Mouse (Mus musculus) thymus, adult 2 months (tissue): ENCODE data around the gene Arl6ip1. TPM values are rescaled to one million over a fixed set of nuclear protein-coding genes. Genes with fewer than 3 reads are reported as not detected.
A peak's percentile ranks its signal among the peaks of the same experiment; 100 is the strongest.

ENCODE experiments used
- DNase-seq: peaks from one replicate; pipeline ENCODE4 v3.0.0; 2021
- H3K27ac ChIP-seq: fragments of 200-500 bp; 2 replicates; pipeline ENCODE4 v1.5.1; 2012; ENCODE audit warnings: low read length, control low read depth; ENCODE audit not compliant: control insufficient read depth, insufficient read depth
- H3K27me3 ChIP-seq: fragments of 200-500 bp; 2 replicates; pipeline ENCODE4 v1.6.1; 2012; ENCODE audit warnings: mild to moderate bottlenecking, low read length, moderate library complexity, mixed read lengths; ENCODE audit not compliant: control insufficient read depth, insufficient read depth
- H3K36me3 ChIP-seq: fragments of 200-500 bp; 2 replicates; pipeline ENCODE4 v1.6.1; 2012; ENCODE audit warnings: mild to moderate bottlenecking, low read length, moderate library complexity; ENCODE audit not compliant: control insufficient read depth, insufficient read depth
- H3K4me1 ChIP-seq: fragments of 200-500 bp; replicated peaks from 2 replicates; pipeline ENCODE4 v1.6.1; 2012; ENCODE audit warnings: low read length; ENCODE audit not compliant: control insufficient read depth, insufficient read depth
- H3K4me3 ChIP-seq: fragments of 200-500 bp; 2 replicates; pipeline ENCODE4 v1.5.1; 2012; ENCODE audit warnings: mild to moderate bottlenecking, low read length, control low read depth, moderate library complexity; ENCODE audit not compliant: control insufficient read depth, insufficient read depth
- CTCF ChIP-seq: fragments of 200-500 bp; IDR thresholded peaks from 2 replicates; pipeline ENCODE4 v1.5.1; 2012; ENCODE audit warnings: mild to moderate bottlenecking, control low read depth, low read length, moderate library complexity, borderline replicate concordance; ENCODE audit not compliant: control insufficient read depth, poor library complexity, insufficient read depth; ENCODE audit errors: extremely low read depth
- POLR2A ChIP-seq: fragments of 200-500 bp; IDR thresholded peaks from 2 replicates; pipeline ENCODE4 v1.6.1; 2012; ENCODE audit warnings: mild to moderate bottlenecking, low read length, control low read depth, moderate library complexity; ENCODE audit not compliant: control insufficient read depth, poor library complexity, insufficient read depth; ENCODE audit errors: extremely low read depth
- WGBS: fragments of 180-500 bp; shearing (Covaris S2); methylation state at CpG from one replicate; pipeline ENCODE4 v1.1.7; 2018; 5-methylcytosine and 5-hydroxymethylcytosine counted together
- polyA plus RNA-seq: library from polyadenylated mRNA; depleted of rRNA; stranded (reverse); fragments of >200 nt; gene quantifications from 2 replicates; pipeline ENCODE4 v1.2.3, GENCODE M21; 2012; rRNA removed

The Arl6ip1 gene
- polyA plus RNA-seq, 1 experiment: 232 TPM

- H3K4me1 ChIP-seq: no peaks in the 10 kb centered on the region
- no peak for TF ChIP-seq CTCF
- no peak for DNase-seq
- WGBS: 58% methylated on average over 7 of the region's 7 CpGs
- H3K27ac ChIP-seq: no peak overlapping the region
- no peaks in the 10 kb centered on the region for H3K36me3 ChIP-seq
- H3K4me3 ChIP-seq: no peak overlapping the region
- no peaks in the 10 kb centered on the region for H3K27me3 ChIP-seq
Measured at GRCm38 (mm10) chr7:118097615-118098014, 31.8 kb downstream of the Arl6ip1 start.

- H3K4me1 ChIP-seq: peaks cover 11% of the 10 kb centered on the region
- TF ChIP-seq POLR2A: no peak
- no peak for TF ChIP-seq CTCF
- 51% methylated on average over 4 of the region's 4 CpGs for WGBS
- H3K27me3 ChIP-seq: no peaks in the 10 kb centered on the region
- H3K4me3 ChIP-seq: no peak overlapping the region
- H3K36me3 ChIP-seq: no peaks in the 10 kb centered on the region
- peak overlapping the region; percentile 18; the same call in 1 of the 2 replicates for H3K27ac ChIP-seq
- peak; percentile 14 for DNase-seq
Measured at GRCm38 (mm10) chr7:118079987-118080386, 49.5 kb downstream of the Arl6ip1 start.

GRCm38 (mm10) chr7:118079097-118079496, 50.4 kb downstream of the Arl6ip1 start:
- DNase-seq: peak; percentile 14
- no peak overlapping the region for H3K27ac ChIP-seq
- no peaks in the 10 kb centered on the region for H3K36me3 ChIP-seq
- H3K4me3 ChIP-seq: no peak overlapping the region
- no peaks in the 10 kb centered on the region for H3K27me3 ChIP-seq
- H3K4me1 ChIP-seq: peaks cover 11% of the 10 kb centered on the region
- TF ChIP-seq POLR2A (no peak), CTCF (no peak)
- 95% methylated on average over 5 of the region's 5 CpGs for WGBS

Other genes with a start within 250 kb of the Arl6ip1 start
- 1,244 and 1,382 TPM in 2 replicates for gene Rps15a, start 13.5 kb downstream of the Arl6ip1 start, polyA plus RNA-seq
- gene Smg1, start 114.0 kb upstream of the Arl6ip1 start, polyA plus RNA-seq: 83.7 and 107 TPM in 2 replicates